Mouse (Mus musculus): ENCODE data around the gene Chst1. TPM values are rescaled to one million over a fixed set of nuclear protein-coding genes. Genes with fewer than 3 reads are reported as not detected.

Gene Chst1
- polyA plus RNA-seq, 1 experiment from 2014 or later: 10.8 TPM

- Histone ChIP-seq H3K27me3 (replicated peaks) (peaks cover 28% of the 10 kb centered on the region), H3K4me1 (peaks cover 34% of the 10 kb centered on the region), H3K27ac (no peak overlapping the region), H3K4me2 (replicated peaks) (peak overlapping the region; percentile 99), H3K4me3 (peak overlapping the region; percentile 79), H3K36me3 (no peaks in the 10 kb centered on the region), H3K9me3 (no peaks in the 10 kb centered on the region), H3K9ac (peak overlapping the region; percentile 81)
- WGBS: under 1% methylated on average over 17 of the region's 17 CpGs
- ATAC-seq (ENCODE audit: low FRiP score, low read depth): peak; percentile 21
Observed at GRCm38 (mm10) chr2:92600348-92600670, 802 bp downstream of the Chst1 start.

- Histone ChIP-seq H3K27ac (no peak overlapping the region), H3K9ac (no peak overlapping the region), H3K27me3 (replicated peaks) (peaks cover 28% of the 10 kb centered on the region), H3K36me3 (no peaks in the 10 kb centered on the region), H3K4me3 (no peak overlapping the region), H3K4me1 (peaks cover 34% of the 10 kb centered on the region), H3K4me2 (replicated peaks) (peak overlapping the region; percentile 99), H3K9me3 (no peaks in the 10 kb centered on the region)
- 47% methylated on average over 4 of the region's 4 CpGs for WGBS
- no peak for ATAC-seq (ENCODE audit: low FRiP score, low read depth)
Observed at GRCm38 (mm10) chr2:92601246-92601645, 1.7 kb downstream of the Chst1 start.

GRCm38 (mm10) chr2:92602073-92602472 is 2.6 kb downstream of the Chst1 start:
- H3K27me3 ChIP-seq (replicated peaks): peaks cover 28% of the 10 kb centered on the region
- 24% methylated on average over 12 of the region's 12 CpGs for WGBS

GRCm38 (mm10) chr2:92603591-92603990 is 4.1 kb downstream of the Chst1 start:
- H3K9ac ChIP-seq: no peak overlapping the region
- no peak overlapping the region for H3K4me3 ChIP-seq
- peaks cover 25% of the 10 kb centered on the region for H3K27me3 ChIP-seq (replicated peaks)
- H3K4me2 ChIP-seq (replicated peaks): no peak overlapping the region
- no peak overlapping the region for H3K27ac ChIP-seq
- H3K36me3 ChIP-seq: no peaks in the 10 kb centered on the region
- H3K9me3 ChIP-seq: no peaks in the 10 kb centered on the region
- ATAC-seq (ENCODE audit: low FRiP score, low read depth): no peak
- WGBS: 75% methylated on average over 5 of the region's 5 CpGs
- peaks cover 34% of the 10 kb centered on the region for H3K4me1 ChIP-seq

More at GRCm38 (mm10) chr2:92602073-92602472, 2.6 kb downstream of the Chst1 start:
- Histone ChIP-seq H3K36me3 (no peaks in the 10 kb centered on the region), H3K9me3 (no peaks in the 10 kb centered on the region), H3K9ac (no peak overlapping the region), H3K4me3 (no peak overlapping the region), H3K4me1 (peaks cover 34% of the 10 kb centered on the region), H3K4me2 (replicated peaks) (peak overlapping the region; percentile 99), H3K27ac (no peak overlapping the region)
- no peak for ATAC-seq (ENCODE audit: low FRiP score, low read depth)

- Histone ChIP-seq H3K4me2 (replicated peaks) (no peak overlapping the region), H3K4me3 (no peak overlapping the region), H3K27me3 (replicated peaks) (peaks cover 19% of the 10 kb centered on the region), H3K9me3 (no peaks in the 10 kb centered on the region), H3K36me3 (no peaks in the 10 kb centered on the region), H3K27ac (no peak overlapping the region), H3K4me1 (peaks cover 34% of the 10 kb centered on the region), H3K9ac (no peak overlapping the region)
- WGBS: 83% methylated on average over 5 of the region's 5 CpGs
- ATAC-seq (ENCODE audit: low FRiP score, low read depth): no peak
Observed at GRCm38 (mm10) chr2:92604565-92604964, 5.1 kb downstream of the Chst1 start.

GRCm38 (mm10) chr2:92605995-92606394 is 6.5 kb downstream of the Chst1 start:
- no peak overlapping the region for H3K9ac ChIP-seq
- no peak for ATAC-seq (ENCODE audit: low FRiP score, low read depth)
- H3K27ac ChIP-seq: no peak overlapping the region
- H3K4me1 ChIP-seq: peaks cover 24% of the 10 kb centered on the region
- WGBS: 81% methylated on average over 5 of the region's 5 CpGs
- no peak overlapping the region for H3K4me2 ChIP-seq (replicated peaks)
- peaks cover 16% of the 10 kb centered on the region for H3K27me3 ChIP-seq (replicated peaks)
- no peak overlapping the region for H3K4me3 ChIP-seq
- H3K36me3 ChIP-seq: no peaks in the 10 kb centered on the region
- H3K9me3 ChIP-seq: no peaks in the 10 kb centered on the region

GRCm38 (mm10) chr2:92607153-92607552 is 7.6 kb downstream of the Chst1 start:
- H3K36me3 ChIP-seq: no peaks in the 10 kb centered on the region
- H3K4me3 ChIP-seq: no peak overlapping the region
- peaks cover 8% of the 10 kb centered on the region for H3K27me3 ChIP-seq (replicated peaks)
- no peak overlapping the region for H3K27ac ChIP-seq
- no peak overlapping the region for H3K4me2 ChIP-seq (replicated peaks)
- no peak for ATAC-seq (ENCODE audit: low FRiP score, low read depth)
- H3K4me1 ChIP-seq: peaks cover 13% of the 10 kb centered on the region
- H3K9me3 ChIP-seq: no peaks in the 10 kb centered on the region
- no peak overlapping the region for H3K9ac ChIP-seq
- WGBS: 74% methylated on average over 6 of the region's 6 CpGs

- Histone ChIP-seq H3K27ac (no peak overlapping the region), H3K9me3 (no peaks in the 10 kb centered on the region), H3K36me3 (no peaks in the 10 kb centered on the region), H3K4me3 (no peak overlapping the region), H3K4me1 (peaks cover 9% of the 10 kb centered on the region), H3K4me2 (replicated peaks) (no peak overlapping the region), H3K27me3 (replicated peaks) (peaks cover 7% of the 10 kb centered on the region), H3K9ac (no peak overlapping the region)
- ATAC-seq (ENCODE audit: low FRiP score, low read depth): no peak
- WGBS: 93% methylated on average over 3 of the region's 3 CpGs
Observed at GRCm38 (mm10) chr2:92607592-92607991, 8.1 kb downstream of the Chst1 start.

- ATAC-seq (ENCODE audit: low FRiP score, low read depth): no peak
- H3K27ac ChIP-seq: no peak overlapping the region
- no peak overlapping the region for H3K4me2 ChIP-seq (replicated peaks)
- H3K27me3 ChIP-seq (replicated peaks): peaks cover 2% of the 10 kb centered on the region
- 72% methylated on average over 12 of the region's 12 CpGs for WGBS
- no peak overlapping the region for H3K9ac ChIP-seq
- peaks cover 6% of the 10 kb centered on the region; the same call in 1 of the 2 replicates for H3K4me1 ChIP-seq
- H3K9me3 ChIP-seq: no peaks in the 10 kb centered on the region
- peaks cover 1% of the 10 kb centered on the region; the same call in 1 of the 2 replicates for H3K36me3 ChIP-seq
- no peak overlapping the region for H3K4me3 ChIP-seq
Observed at GRCm38 (mm10) chr2:92608013-92608619, 8.6 kb downstream of the Chst1 start.

- 59% methylated on average over 4 of the region's 4 CpGs for WGBS
- H3K4me1 ChIP-seq: 0 out of 2 replicates have a peak, but pooled peaks cover 2% of the 10 kb centered on the region
- ATAC-seq (ENCODE audit: low FRiP score, low read depth): no peak
Observed at GRCm38 (mm10) chr2:92608810-92609581, 9.5 kb downstream of the Chst1 start.

GRCm38 (mm10) chr2:92609704-92610379 is 10.3 kb downstream of the Chst1 start:
- no peak overlapping the region for H3K27ac ChIP-seq
- WGBS: 87% methylated on average over 3 of the region's 3 CpGs
- no peak for ATAC-seq (ENCODE audit: low FRiP score, low read depth)
- no peaks in the 10 kb centered on the region for H3K4me1 ChIP-seq
- H3K9ac ChIP-seq: no peak overlapping the region
- H3K27me3 ChIP-seq (replicated peaks): no peaks in the 10 kb centered on the region
- H3K36me3 ChIP-seq: peaks cover 7% of the 10 kb centered on the region; the same call in 1 of the 2 replicates
- H3K4me2 ChIP-seq (replicated peaks): no peak overlapping the region
- H3K9me3 ChIP-seq: no peaks in the 10 kb centered on the region
- H3K4me3 ChIP-seq: no peak overlapping the region

More at GRCm38 (mm10) chr2:92608810-92609581, 9.5 kb downstream of the Chst1 start:
- no peak overlapping the region for H3K4me2 ChIP-seq (replicated peaks)
- no peak overlapping the region for H3K27ac ChIP-seq
- H3K4me3 ChIP-seq: no peak overlapping the region
- H3K9me3 ChIP-seq: no peaks in the 10 kb centered on the region
- peaks cover 7% of the 10 kb centered on the region; the same call in 1 of the 2 replicates for H3K36me3 ChIP-seq
- no peaks in the 10 kb centered on the region for H3K27me3 ChIP-seq (replicated peaks)
- no peak overlapping the region for H3K9ac ChIP-seq

GRCm38 (mm10) chr2:92613645-92614044 is 14.1 kb downstream of the Chst1 start:
- Histone ChIP-seq H3K4me3 (no peak overlapping the region), H3K27me3 (replicated peaks) (no peaks in the 10 kb centered on the region), H3K36me3 (peaks cover 7% of the 10 kb centered on the region; the same call in 1 of the 2 replicates), H3K9me3 (no peaks in the 10 kb centered on the region), H3K4me2 (replicated peaks) (no peak overlapping the region), H3K27ac (no peak overlapping the region), H3K9ac (no peak overlapping the region), H3K4me1 (no peaks in the 10 kb centered on the region)
- 94% methylated on average over 15 of the region's 15 CpGs for WGBS
- ATAC-seq (ENCODE audit: low FRiP score, low read depth): no peak

Measured in neural tube, embryonic 12.5 days (tissue).